12 mouse cellular contexts compared by ENCODE assay signal in genomic region chr10:75282648-75283047, GRCm38 (mm10). TPM values are rescaled to one million over a fixed set of nuclear protein-coding genes. Genes with fewer than 3 reads are reported as not detected.
A peak's percentile ranks its signal among the peaks of the same experiment; 100 is the strongest.
DNase-seq lines count a peak whose midpoint lies in the region; ATAC-seq lines count a peak whose summit lies in the region.
"Had no signal": no experiment of that assay in that cellular context is flagged by ENCODE, and none has a peak within 500 bp of the region (broad histone marks: within the 10 kb centered on the region; RNA-seq: fewer than 3 reads in every experiment).

No protein-coding gene starts in this region.

- no peak overlapping the region for H3K27ac ChIP-seq in forebrain, embryonic 10.5 days

- DNase-seq in kidney, adult 9 months: peak; percentile 27
- DNase-seq in kidney, postnatal 14 days: no peak
- DNase-seq in T-cell, adult 2 months (ENCODE audit: low spot score): peak; percentile 80
- peak; percentile 29 to 39 for DNase-seq in thymus, postnatal 10 days (ENCODE audit: low spot score in 2 of 2)
- no peak for DNase-seq in forebrain, embryonic 10.5 days (ENCODE audit: extremely low spot score, low spot score)
- DNase-seq in adrenal gland, postnatal 4 days (ENCODE audit: low spot score in 2 of 2): no peak
- DNase-seq in adrenal gland, postnatal 25 days: no peak
- DNase-seq: forebrain, postnatal 0 days; left cerebral cortex, postnatal 4 days; right cerebral cortex, adult 18-20 months had no signal

- H3K27me3 ChIP-seq in forebrain, embryonic 10.5 days (ENCODE audit: poor library complexity, severe bottlenecking): no peaks in the 10 kb centered on the region

- no peaks in the 10 kb centered on the region for H3K9me3 ChIP-seq in forebrain, embryonic 10.5 days

- ATAC-seq in monocyte, adult 5-6 weeks (replicated peaks; ENCODE audit: insufficient number of reproducible peaks, low FRiP score, low TSS enrichment, poor library complexity, severe bottlenecking): peak; percentile 98
- ATAC-seq: forebrain, postnatal 0 days had no signal

- 93% methylated on average over 5 of the region's 5 CpGs for WGBS in forebrain, embryonic 10.5 days

- no peak overlapping the region for H3K4me3 ChIP-seq in forebrain, embryonic 10.5 days
- H3K4me3 ChIP-seq: myocyte had no signal

- H3K4me1 ChIP-seq in forebrain, embryonic 10.5 days: no peaks in the 10 kb centered on the region

- peaks cover 65% of the 10 kb centered on the region for H3K36me3 ChIP-seq in forebrain, embryonic 10.5 days (replicated peaks)

RNA-seq across cellular contexts. Expression of gene Adora2a, which starts 34.0 kb away (rescaled TPM):
- 19.5 to 51.1 TPM (median 31.6 TPM) in 3 replicates for total RNA-seq in monocyte, adult 5-6 weeks (2017)
- polyA plus RNA-seq in forebrain, embryonic 10.5 days (2016; fragmentation: Nextera tagmentation; extraction: Ambion mirVana): 2.0 and 2.5 TPM in 2 replicates
- 1 to 10 TPM; 9.1 to 9.4 TPM for total RNA-seq in adrenal gland, postnatal 4 days (2021)
- total RNA-seq in adrenal gland, postnatal 25 days (2021): 3.4 and 4.3 TPM in 2 replicates

Comparison
In these comparisons a context has a peak if more than half of its experiments do, and no peak if none do; other contexts are left out.
1. DNase-seq: peak in kidney, adult 9 months (single experiment), T-cell, adult 2 months (single experiment) and thymus, postnatal 10 days (2 of 2); none in kidney, postnatal 14 days (single experiment), forebrain, embryonic 10.5 days (single experiment), adrenal gland, postnatal 4 days (0 of 2) and adrenal gland, postnatal 25 days (single experiment).